Mouse (Mus musculus) neural tube, embryonic 14.5 days (tissue): ENCODE results near the gene Ubtd2. TPM values are rescaled to one million over a fixed set of nuclear protein-coding genes. Genes with fewer than 3 reads are reported as not detected.

Experiments
- ATAC-seq: fragments of 200-750 bp; cut with Nextera tagmentation; 2 replicates; pipeline ENCODE4 v1.8.0; 2017; ENCODE audit warnings: low read depth, mild to moderate bottlenecking, moderate TSS enrichment, moderate library complexity
- H3K27ac ChIP-seq: fragments of 300-500 bp; sonication (generic); 2 replicates; pipeline ENCODE4 v1.5.1; 2014; ENCODE audit warnings: low read depth, mild to moderate bottlenecking, control low read depth, low read length, moderate library complexity, mixed read lengths
- H3K27me3 ChIP-seq: fragments of 300-500 bp; sonication (generic); 2 replicates; pipeline ENCODE4 v1.6.1; 2014; ENCODE audit warnings: low read length; ENCODE audit not compliant: control insufficient read depth, insufficient read depth
- H3K36me3 ChIP-seq: fragments of 300-500 bp; sonication (generic); 2 replicates; pipeline ENCODE4 v1.6.1; 2014; ENCODE audit warnings: low read length, mixed read lengths; ENCODE audit not compliant: control insufficient read depth, insufficient read depth
- H3K4me1 ChIP-seq: fragments of 300-500 bp; sonication (generic); 2 replicates; pipeline ENCODE4 v1.6.1; 2014; ENCODE audit warnings: low read length; ENCODE audit not compliant: control insufficient read depth, insufficient read depth
- H3K4me2 ChIP-seq: fragments of 300-500 bp; sonication (generic); 2 replicates; pipeline ENCODE4 v1.6.1; 2014; ENCODE audit warnings: mild to moderate bottlenecking, low read depth, low read length, control low read depth
- H3K4me3 ChIP-seq: fragments of 300-500 bp; sonication (generic); 2 replicates; pipeline ENCODE4 v1.5.1; 2014; ENCODE audit warnings: low read depth, low read length, control low read depth, mixed read lengths
- H3K9ac ChIP-seq: fragments of 300-500 bp; sonication (generic); replicated peaks from 2 replicates; pipeline ENCODE4 v1.6.1; 2014; ENCODE audit warnings: low read depth, mild to moderate bottlenecking, control low read depth, low read length, mixed read lengths
- H3K9me3 ChIP-seq: fragments of 300-500 bp; sonication (generic); 2 replicates; pipeline ENCODE4 v1.6.1; 2016; ENCODE audit warnings: low read length; ENCODE audit not compliant: control insufficient read depth
- WGBS: fragments of 180-500 bp; shearing (Covaris S2); extraction: QIAGEN DNeasy Blood & Tissue Kit; methylation state at CpG from one replicate; pipeline ENCODE4 v1.1.7; 2014; 5-methylcytosine and 5-hydroxymethylcytosine counted together
- polyA plus RNA-seq: library from polyadenylated mRNA; unstranded; fragments of >200 nt; fragmentation: Nextera tagmentation; extraction: Ambion mirVana; gene quantifications from 2 replicates; pipeline ENCODE4 v1.2.1, GENCODE M21; 2014

Gene Ubtd2
- polyA plus RNA-seq, 1 experiment from 2014 or later: 52.5 TPM

DNA sequence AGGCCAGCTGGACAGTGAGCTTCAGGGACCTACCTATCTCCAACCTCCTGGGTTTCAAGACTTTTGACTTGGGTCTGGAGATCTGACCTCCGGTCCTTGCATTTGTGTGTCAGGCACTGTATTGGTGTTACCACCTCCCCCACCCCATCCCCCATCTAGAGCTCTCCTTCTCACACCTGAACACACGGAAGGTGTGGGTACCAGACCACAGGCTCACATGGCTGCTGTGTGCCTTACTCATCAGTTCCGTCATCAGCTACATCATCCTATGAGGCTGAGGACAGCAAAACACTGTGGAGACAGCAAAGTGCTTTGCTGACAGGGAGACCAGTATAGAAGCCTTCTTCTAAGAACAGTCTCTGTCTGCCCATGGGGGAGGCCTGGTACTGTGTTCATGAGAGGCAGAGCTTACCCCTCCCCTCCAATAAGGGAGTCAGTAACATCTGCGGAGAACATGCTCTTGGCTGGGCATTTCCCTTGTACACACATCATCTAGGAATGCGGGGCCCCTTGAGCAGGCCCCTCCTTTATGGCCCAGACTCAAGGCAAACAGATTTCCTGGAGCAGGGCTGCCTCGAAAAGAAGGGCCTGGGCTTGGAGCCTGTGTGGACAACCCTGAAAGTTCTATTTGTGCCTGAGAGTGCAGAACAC is 19.6 kb upstream of the Ubtd2 start:
- 58% methylated on average over 6 of the region's 6 CpGs for WGBS
- H3K4me3 ChIP-seq: no peak overlapping the region
- H3K9ac ChIP-seq: no peak overlapping the region
- no peak; the same call in 1 of the 2 replicates for ATAC-seq
- H3K27me3 ChIP-seq: no peaks in the 10 kb centered on the region
- no peak overlapping the region for H3K4me2 ChIP-seq
- no peaks in the 10 kb centered on the region for H3K9me3 ChIP-seq
- no peaks in the 10 kb centered on the region for H3K36me3 ChIP-seq
- H3K4me1 ChIP-seq: no peaks in the 10 kb centered on the region
- no peak overlapping the region for H3K27ac ChIP-seq

- H3K9ac ChIP-seq: no peak overlapping the region
- H3K36me3 ChIP-seq: no peaks in the 10 kb centered on the region
- no peaks in the 10 kb centered on the region for H3K27me3 ChIP-seq
- WGBS: 82% methylated on average over 3 of the region's 3 CpGs
- H3K27ac ChIP-seq: no peak overlapping the region
- no peak overlapping the region for H3K4me3 ChIP-seq
- H3K4me1 ChIP-seq: no peaks in the 10 kb centered on the region
- no peak for ATAC-seq
- no peak overlapping the region for H3K4me2 ChIP-seq
- no peaks in the 10 kb centered on the region for H3K9me3 ChIP-seq
Measured at GRCm38 (mm10) chr11:32442576-32442975, 12.6 kb upstream of the Ubtd2 start.

DNA sequence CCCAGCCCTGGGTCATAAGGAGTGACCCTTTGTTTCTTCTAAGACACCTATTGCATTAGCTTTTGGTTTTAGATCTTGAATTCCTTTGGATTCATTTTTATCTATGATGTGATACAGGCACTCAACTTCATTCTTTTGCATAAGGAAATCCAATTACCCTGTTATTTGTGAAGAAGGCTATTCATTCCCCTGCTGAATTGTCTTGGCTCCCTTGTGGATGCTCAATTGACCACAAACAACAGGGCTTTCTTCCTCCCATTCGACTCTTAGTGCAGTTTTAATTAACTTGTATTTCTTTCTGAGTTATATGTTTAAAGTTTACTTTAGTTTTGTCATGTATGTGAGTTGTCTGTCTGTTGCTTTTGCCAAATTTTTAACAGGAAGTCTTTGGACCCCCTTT is 10.9 kb upstream of the Ubtd2 start:
- no peaks in the 10 kb centered on the region for H3K36me3 ChIP-seq
- ATAC-seq: no peak
- no peak overlapping the region for H3K4me3 ChIP-seq
- H3K9ac ChIP-seq: no peak overlapping the region
- H3K9me3 ChIP-seq: no peaks in the 10 kb centered on the region
- WGBS: 0% methylated on average over 1 of the region's 1 CpGs
- no peak overlapping the region for H3K4me2 ChIP-seq
- no peaks in the 10 kb centered on the region for H3K27me3 ChIP-seq
- H3K4me1 ChIP-seq: no peaks in the 10 kb centered on the region
- no peak overlapping the region for H3K27ac ChIP-seq

DNA sequence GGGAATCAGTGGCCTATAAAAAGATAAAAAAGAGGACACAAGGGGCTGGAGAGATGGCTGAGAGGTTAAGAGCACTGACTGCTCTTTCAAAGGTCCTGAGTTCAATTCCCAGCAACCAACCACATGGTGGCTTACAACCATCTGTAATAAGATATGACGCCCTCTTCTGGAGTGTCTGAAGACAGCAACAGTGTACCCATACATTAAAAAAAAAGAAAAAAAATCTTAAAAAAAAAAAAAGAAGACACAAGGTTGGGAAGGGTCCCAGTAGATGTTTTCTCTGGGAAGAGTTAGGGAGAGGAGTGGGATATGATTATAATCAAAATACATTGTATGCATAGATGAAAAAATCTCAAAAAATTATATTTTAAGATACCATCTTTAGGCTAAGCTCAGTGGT is 10.0 kb upstream of the Ubtd2 start:
- Histone ChIP-seq H3K27me3 (no peaks in the 10 kb centered on the region), H3K4me3 (no peak overlapping the region), H3K9me3 (no peaks in the 10 kb centered on the region), H3K36me3 (no peaks in the 10 kb centered on the region), H3K4me1 (no peaks in the 10 kb centered on the region), H3K4me2 (no peak overlapping the region), H3K9ac (no peak overlapping the region), H3K27ac (no peak overlapping the region)
- no peak for ATAC-seq
- 68% methylated on average over 1 of the region's 1 CpGs for WGBS

DNA sequence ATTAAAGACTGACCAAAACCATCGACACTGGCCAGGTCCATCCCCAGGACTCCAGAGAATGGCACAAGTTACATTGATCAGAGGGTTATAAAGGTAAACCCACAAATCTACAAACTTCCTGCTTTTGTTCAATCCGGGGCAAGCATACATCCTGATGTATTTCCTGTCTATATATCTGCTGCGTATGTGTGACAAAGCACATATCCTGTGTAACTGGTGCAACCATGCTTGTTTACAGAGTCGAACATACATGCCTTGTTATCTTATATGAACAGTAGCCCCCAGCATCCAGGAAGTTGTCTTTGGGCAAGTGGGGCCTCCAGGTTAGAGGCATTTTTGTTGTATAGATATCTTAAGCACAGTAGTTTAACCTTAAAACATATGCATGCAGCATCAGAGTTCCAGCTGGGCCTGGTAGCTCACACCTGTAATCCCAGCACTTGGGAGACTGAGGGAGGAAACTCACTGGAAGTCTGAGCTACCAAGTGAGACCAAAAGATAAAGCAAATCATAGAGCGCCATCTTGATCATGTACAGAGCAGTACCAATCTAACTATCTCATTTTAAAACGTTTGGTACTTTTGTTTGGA is 9.4 kb upstream of the Ubtd2 start:
- no peaks in the 10 kb centered on the region for H3K27me3 ChIP-seq
- H3K4me2 ChIP-seq: no peak overlapping the region
- H3K27ac ChIP-seq: no peak overlapping the region
- H3K4me3 ChIP-seq: no peak overlapping the region
- no peaks in the 10 kb centered on the region for H3K4me1 ChIP-seq
- no peak overlapping the region for H3K9ac ChIP-seq
- H3K36me3 ChIP-seq: no peaks in the 10 kb centered on the region
- WGBS: 81% methylated on average over 6 of the region's 6 CpGs
- no peaks in the 10 kb centered on the region for H3K9me3 ChIP-seq
- ATAC-seq: no peak

- WGBS: 0% methylated on average over 1 of the region's 1 CpGs
Measured at GRCm38 (mm10) chr11:32450216-32450615, 5.0 kb upstream of the Ubtd2 start.

DNA sequence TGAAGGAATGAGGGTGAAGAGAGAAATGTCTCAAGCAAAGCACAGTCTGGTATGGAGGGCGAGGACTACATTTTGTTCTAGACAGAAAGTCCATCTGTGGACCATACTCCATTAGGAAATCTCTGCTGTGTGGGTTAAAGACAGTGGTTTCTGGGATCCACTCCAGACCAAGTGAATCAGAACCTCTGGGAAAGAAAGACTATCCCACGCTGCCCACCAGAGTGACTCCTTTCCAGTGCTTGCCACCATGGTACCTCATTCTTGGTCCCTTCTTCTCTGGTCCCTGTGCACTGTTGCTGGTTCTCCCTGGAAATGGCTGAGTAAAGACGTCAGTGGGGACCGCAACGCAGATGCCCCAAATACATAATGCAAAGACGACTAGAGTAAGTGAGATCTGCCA is 3.9 kb upstream of the Ubtd2 start:
- no peaks in the 10 kb centered on the region for H3K9me3 ChIP-seq
- no peak for ATAC-seq
- no peak overlapping the region for H3K9ac ChIP-seq
- H3K36me3 ChIP-seq: no peaks in the 10 kb centered on the region
- H3K4me1 ChIP-seq: no peaks in the 10 kb centered on the region
- 93% methylated on average over 6 of the region's 6 CpGs for WGBS
- no peaks in the 10 kb centered on the region for H3K27me3 ChIP-seq
- H3K4me3 ChIP-seq: no peak overlapping the region
- no peak overlapping the region for H3K4me2 ChIP-seq
- H3K27ac ChIP-seq: no peak overlapping the region

More at GRCm38 (mm10) chr11:32450216-32450615, 5.0 kb upstream of the Ubtd2 start:
- H3K4me1 ChIP-seq: no peaks in the 10 kb centered on the region
- no peak overlapping the region for H3K4me2 ChIP-seq
- no peaks in the 10 kb centered on the region for H3K36me3 ChIP-seq
- H3K27me3 ChIP-seq: no peaks in the 10 kb centered on the region
- H3K4me3 ChIP-seq: no peak overlapping the region
- H3K9ac ChIP-seq: no peak overlapping the region
- no peak overlapping the region for H3K27ac ChIP-seq
- ATAC-seq: no peak
- H3K9me3 ChIP-seq: no peaks in the 10 kb centered on the region

GRCm38 (mm10) chr11:32452745-32453144 is 2.4 kb upstream of the Ubtd2 start:
- WGBS: 92% methylated on average over 4 of the region's 4 CpGs
- no peak for ATAC-seq
- Histone ChIP-seq H3K9ac (no peak overlapping the region), H3K27me3 (no peaks in the 10 kb centered on the region), H3K36me3 (no peaks in the 10 kb centered on the region), H3K27ac (no peak overlapping the region), H3K4me1 (peaks cover 9% of the 10 kb centered on the region), H3K4me2 (no peak overlapping the region), H3K4me3 (no peak overlapping the region), H3K9me3 (no peaks in the 10 kb centered on the region)

DNA sequence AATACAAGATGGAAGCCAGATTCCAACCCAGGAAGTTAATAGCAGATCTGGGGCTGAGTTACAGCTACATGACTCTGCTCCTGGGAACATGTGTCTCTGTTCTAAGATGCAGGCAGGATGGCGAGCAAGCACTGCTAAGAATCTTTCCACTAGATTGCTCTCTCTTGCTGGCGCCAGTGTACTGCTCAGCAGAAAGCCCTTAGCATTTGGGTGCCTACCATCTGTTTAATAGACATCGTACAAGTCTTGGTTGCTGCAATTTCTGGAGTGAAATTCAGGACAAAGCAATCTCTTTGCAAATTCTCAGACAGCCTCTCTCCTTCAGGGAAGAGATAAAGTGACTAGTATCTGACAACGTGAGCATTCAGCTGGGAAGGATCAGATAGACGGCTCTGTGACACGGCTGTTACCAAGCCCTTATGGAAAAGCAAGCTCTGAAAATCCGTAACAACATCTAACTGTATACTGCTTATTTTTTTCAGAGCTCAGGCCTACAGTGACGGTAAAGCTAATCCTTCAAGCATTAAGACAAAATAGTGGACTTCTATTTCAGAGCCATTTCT is 1.7 kb upstream of the Ubtd2 start:
- ATAC-seq: no peak
- Histone ChIP-seq H3K27ac (no peak overlapping the region), H3K4me1 (peaks cover 9% of the 10 kb centered on the region), H3K4me3 (no peak overlapping the region), H3K9ac (no peak overlapping the region), H3K4me2 (no peak overlapping the region; the same call in 1 of the 2 replicates), H3K9me3 (no peaks in the 10 kb centered on the region), H3K36me3 (no peaks in the 10 kb centered on the region), H3K27me3 (no peaks in the 10 kb centered on the region)
- WGBS: 46% methylated on average over 8 of the region's 8 CpGs
